In genomic region chr8:79360774-79361527, GRCm38 (mm10) we compare ENCODE assay signal across 8 mouse cellular contexts. TPM values are rescaled to one million over a fixed set of nuclear protein-coding genes. Genes with fewer than 3 reads are reported as not detected.
A peak's percentile ranks its signal among the peaks of the same experiment; 100 is the strongest.
DNase-seq lines count a peak whose midpoint lies in the region; ATAC-seq lines count a peak whose summit lies in the region.

No protein-coding gene starts in this region.

- peak; percentile 43; the same call in 1 of the 2 replicates for ATAC-seq in lung, embryonic 16.5 days (ENCODE audit: low read depth)
- ATAC-seq in hindbrain, embryonic 14.5 days (ENCODE audit: low FRiP score): no peak
- no peak for ATAC-seq in neural tube, embryonic 15.5 days (ENCODE audit: low FRiP score)

- H3K4me1 ChIP-seq in heart, embryonic 10.5 days: peaks cover 33% of the 10 kb centered on the region
- H3K4me1 ChIP-seq in lung, embryonic 16.5 days (replicated peaks; ENCODE audit: control insufficient read depth, insufficient read depth, low read length): peaks cover 24% of the 10 kb centered on the region
- H3K4me1 ChIP-seq in hindbrain, embryonic 14.5 days (replicated peaks; ENCODE audit: control insufficient read depth, insufficient read depth, low read length): peaks cover 9% of the 10 kb centered on the region; the same call in 1 of the 2 replicates
- H3K4me1 ChIP-seq in neural tube, embryonic 15.5 days: peaks cover 27% of the 10 kb centered on the region

- 63% methylated on average over 6 of the region's 6 CpGs for WGBS in heart, embryonic 10.5 days
- WGBS in lung, embryonic 16.5 days: 54% methylated on average over 6 of the region's 6 CpGs
- 54% methylated on average over 6 of the region's 6 CpGs for WGBS in hindbrain, embryonic 14.5 days
- WGBS in neural tube, embryonic 15.5 days: 54% methylated on average over 6 of the region's 6 CpGs

- H3K4me3 ChIP-seq in heart, embryonic 10.5 days: no peak overlapping the region
- H3K4me3 ChIP-seq in lung, embryonic 16.5 days (ENCODE audit: low read length): no peak overlapping the region
- no peak overlapping the region for H3K4me3 ChIP-seq in hindbrain, embryonic 14.5 days (replicated peaks; ENCODE audit: low read length)
- no peak overlapping the region for H3K4me3 ChIP-seq in neural tube, embryonic 15.5 days (replicated peaks)

- peaks cover 15% of the 10 kb centered on the region; the same call in 1 of the 2 replicates for H3K36me3 ChIP-seq in heart, embryonic 10.5 days
- no peaks in the 10 kb centered on the region; the same call in 1 of the 2 replicates for H3K36me3 ChIP-seq in lung, embryonic 16.5 days (ENCODE audit: control insufficient read depth, insufficient read depth, low read length)
- H3K36me3 ChIP-seq in hindbrain, embryonic 14.5 days (replicated peaks; ENCODE audit: control insufficient read depth, insufficient read depth): peaks cover 29% of the 10 kb centered on the region; the same call in 1 of the 2 replicates
- H3K36me3 ChIP-seq in neural tube, embryonic 15.5 days: peaks cover 5% of the 10 kb centered on the region; the same call in 1 of the 2 replicates

- H3K4me2 ChIP-seq in lung, embryonic 16.5 days (ENCODE audit: low read depth, low read length): no peak overlapping the region
- no peak overlapping the region for H3K4me2 ChIP-seq in hindbrain, embryonic 14.5 days (replicated peaks)
- H3K4me2 ChIP-seq in neural tube, embryonic 15.5 days: no peak overlapping the region

- H3K9ac ChIP-seq in lung, embryonic 16.5 days (ENCODE audit: low read length): no peak overlapping the region
- H3K9ac ChIP-seq in hindbrain, embryonic 14.5 days: no peak overlapping the region
- no peak overlapping the region for H3K9ac ChIP-seq in neural tube, embryonic 15.5 days (replicated peaks)

- H3K27me3 ChIP-seq in heart, embryonic 10.5 days (ENCODE audit: insufficient read depth, poor library complexity, severe bottlenecking): no peaks in the 10 kb centered on the region
- H3K27me3 ChIP-seq in lung, embryonic 16.5 days (ENCODE audit: control insufficient read depth, insufficient read depth, low read depth, low read length): no peaks in the 10 kb centered on the region
- no peaks in the 10 kb centered on the region for H3K27me3 ChIP-seq in hindbrain, embryonic 14.5 days (ENCODE audit: control insufficient read depth, insufficient read depth, low read length)
- H3K27me3 ChIP-seq in neural tube, embryonic 15.5 days (replicated peaks): no peaks in the 10 kb centered on the region

- DNase-seq in heart, embryonic 10.5 days (ENCODE audit: low spot score): no peak
- DNase-seq in heart, adult 8-10 months (ENCODE audit: low spot score): no peak
- DNase-seq in lung, postnatal 4 days: no peak
- DNase-seq in hindbrain, embryonic 14.5 days (ENCODE audit: low spot score): no peak
- DNase-seq in ovary, postnatal 10 days (ENCODE audit: low spot score): no peak
- no peak for DNase-seq in B cell, adult 2 months

- H3K9me3 ChIP-seq in heart, embryonic 10.5 days: no peaks in the 10 kb centered on the region
- no peaks in the 10 kb centered on the region for H3K9me3 ChIP-seq in lung, embryonic 16.5 days (ENCODE audit: control insufficient read depth, low read length)
- no peaks in the 10 kb centered on the region for H3K9me3 ChIP-seq in hindbrain, embryonic 14.5 days (ENCODE audit: control insufficient read depth, low read length)
- no peaks in the 10 kb centered on the region for H3K9me3 ChIP-seq in neural tube, embryonic 15.5 days (replicated peaks)

- peak overlapping the region; percentile 48; the same call in 1 of the 2 replicates for H3K27ac ChIP-seq in heart, embryonic 10.5 days
- H3K27ac ChIP-seq in lung, embryonic 16.5 days (ENCODE audit: low read length): peak overlapping the region; percentile 4; the same call in 1 of the 2 replicates
- H3K27ac ChIP-seq in hindbrain, embryonic 14.5 days: peak overlapping the region; percentile 72
- H3K27ac ChIP-seq in neural tube, embryonic 15.5 days (replicated peaks): 0 out of 2 replicates have a peak overlapping the region, but pooled peaks have one; percentile 18

RNA-seq across cellular contexts. Expression of gene Smad1, which starts 38.4 kb away (rescaled TPM):
- polyA plus RNA-seq in heart, embryonic 10.5 days (2016; fragmentation: Nextera tagmentation; extraction: Ambion mirVana): 20.1 and 32.1 TPM in 2 replicates
- 10 to 100 TPM; 11.2 to 17.7 (median 12.7) TPM for total RNA-seq in heart, adult 8-10 months (2022)
- 37.2 and 39.8 TPM in 2 replicates for polyA plus RNA-seq in lung, embryonic 16.5 days (2015; fragmentation: Nextera tagmentation; extraction: Ambion mirVana)
- 75.5 and 84.3 TPM in 2 replicates for polyA plus RNA-seq in hindbrain, embryonic 14.5 days (2014; fragmentation: Nextera tagmentation; extraction: Ambion mirVana)
- 54.3 and 59.0 TPM in 2 replicates for polyA plus RNA-seq in neural tube, embryonic 15.5 days (2015; fragmentation: Nextera tagmentation; extraction: Ambion mirVana)

Comparison
In these comparisons a context has a peak if more than half of its experiments do, and no peak if none do; other contexts are left out.
1. H3K27ac ChIP-seq: peak in every context shown above with its lines; median percentile 72 in hindbrain, embryonic 14.5 days; 48 in heart, embryonic 10.5 days; 18 in neural tube, embryonic 15.5 days; 4 in lung, embryonic 16.5 days.